Mouse (Mus musculus): ENCODE measurements at regions not wholly inside any gene's neighbourhood (a gene's known extent, or its start where the extent isn't known, plus 50 kb on each side); places are given as distances from the start of the nearest gene placed in this dataset.

DNA sequence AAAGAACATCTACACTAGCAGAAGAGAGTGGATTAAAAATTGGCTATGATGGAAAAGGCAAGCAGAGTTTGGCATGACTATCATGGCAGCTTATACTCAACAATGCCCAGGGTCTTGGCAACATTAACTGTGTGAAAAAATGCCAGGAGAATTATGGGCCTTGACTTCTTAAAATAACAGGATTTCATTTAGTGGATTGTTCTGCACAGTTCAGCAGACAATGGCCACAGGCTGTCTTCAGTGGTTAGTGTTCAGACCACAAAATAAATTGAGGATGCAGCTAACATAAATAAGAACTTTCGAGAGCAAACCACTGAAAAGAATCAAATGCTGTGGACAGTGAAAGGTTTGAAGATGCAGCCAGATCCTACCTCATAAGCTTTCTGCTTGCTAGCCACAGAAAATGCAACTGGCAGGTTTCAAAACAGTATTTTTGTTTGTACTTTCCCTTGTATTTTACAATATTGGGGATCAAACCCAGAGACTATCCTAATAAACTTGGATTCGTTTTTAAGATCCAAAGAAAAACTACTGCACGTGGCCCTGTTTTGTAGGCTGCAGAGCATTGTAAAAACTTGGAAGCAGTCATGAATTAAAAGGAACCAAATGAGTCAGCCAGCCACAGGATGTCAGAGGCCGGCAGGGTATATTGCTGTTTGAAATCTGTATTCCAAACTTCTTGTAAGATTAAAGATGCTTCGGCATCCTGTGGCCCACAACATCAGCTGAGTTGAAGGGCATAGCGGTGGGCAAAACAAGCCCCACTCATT lies 603.2 kb upstream of the Klf6 start:
- TF ChIP-seq CTCF (IDR thresholded peaks at IDR 0.05; ENCODE audit: low read depth) (no peak), EP300 (optimal IDR thresholded peaks at IDR 0.05) (no peak)

All from stomach, postnatal 0 days (tissue).